Mouse (Mus musculus) T-helper 1 cell (primary cell): ENCODE measurements around the gene Ak1.

Source experiments
- in situ Hi-C: fragments of 300-600 bp; cut with MboI, MseI; formaldehyde crosslinking; loops from one replicate; pipeline ENCODE4 v1.15.1; 2025; ENCODE audit warnings: high pct_unique_total_duplicates

Gene Ak1

GRCm38 (mm10) chr2:32599409-32599808 is 22.1 kb upstream of the Ak1 start, which contains the start of gene St6galnac6:
Gene St6galnac6, plus strand, starts transcription at chr2:32599709.
- in situ Hi-C loops = no loop called here

- in situ Hi-C loops = loop anchor here (10.0 kb wide), 1 partner anchor 967 kb away; no protein-coding TSS in a partner anchor
These were observed 20.0 kb upstream of the Ak1 start for GRCm38 (mm10) chr2:32601417-32602065.

- in situ Hi-C loops = loop anchor here (10.0 kb wide), 1 partner anchor 968 kb away; no protein-coding TSS in a partner anchor
These were observed 18.9 kb upstream of the Ak1 start for GRCm38 (mm10) chr2:32602600-32603054.

DNA sequence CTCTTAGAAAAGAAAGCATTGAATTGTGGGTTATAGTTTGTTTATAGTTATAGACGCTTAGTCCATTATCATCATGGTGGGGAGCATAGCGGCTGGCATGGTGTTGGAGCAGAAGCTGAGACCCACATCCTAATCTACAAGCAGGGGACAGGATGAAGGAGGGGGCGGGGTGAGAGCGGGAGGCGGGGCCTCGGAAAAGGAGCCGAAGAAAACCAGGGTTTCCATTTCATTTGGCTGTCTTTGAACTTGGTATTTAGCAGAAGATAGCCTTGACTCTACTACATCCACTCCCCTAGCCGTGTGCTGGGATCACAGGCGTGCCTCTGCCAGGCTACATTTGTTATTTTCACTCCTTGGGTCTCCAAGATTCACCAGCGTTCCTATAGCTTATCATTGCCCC is 16.9 kb upstream of the Ak1 start:
- in situ Hi-C loops = loop anchor here (10.0 kb wide), 1 partner anchor 970 kb away; no protein-coding TSS in a partner anchor

- in situ Hi-C loops = loop anchor here (10.0 kb wide), 1 partner anchor 972 kb away; no protein-coding TSS in a partner anchor
These were observed 15.1 kb upstream of the Ak1 start for GRCm38 (mm10) chr2:32606161-32607142.

GRCm38 (mm10) chr2:32607262-32607947 is 14.2 kb upstream of the Ak1 start:
- in situ Hi-C loops = loop anchor here (10.0 kb wide), 1 partner anchor 973 kb away; no protein-coding TSS in a partner anchor

DNA sequence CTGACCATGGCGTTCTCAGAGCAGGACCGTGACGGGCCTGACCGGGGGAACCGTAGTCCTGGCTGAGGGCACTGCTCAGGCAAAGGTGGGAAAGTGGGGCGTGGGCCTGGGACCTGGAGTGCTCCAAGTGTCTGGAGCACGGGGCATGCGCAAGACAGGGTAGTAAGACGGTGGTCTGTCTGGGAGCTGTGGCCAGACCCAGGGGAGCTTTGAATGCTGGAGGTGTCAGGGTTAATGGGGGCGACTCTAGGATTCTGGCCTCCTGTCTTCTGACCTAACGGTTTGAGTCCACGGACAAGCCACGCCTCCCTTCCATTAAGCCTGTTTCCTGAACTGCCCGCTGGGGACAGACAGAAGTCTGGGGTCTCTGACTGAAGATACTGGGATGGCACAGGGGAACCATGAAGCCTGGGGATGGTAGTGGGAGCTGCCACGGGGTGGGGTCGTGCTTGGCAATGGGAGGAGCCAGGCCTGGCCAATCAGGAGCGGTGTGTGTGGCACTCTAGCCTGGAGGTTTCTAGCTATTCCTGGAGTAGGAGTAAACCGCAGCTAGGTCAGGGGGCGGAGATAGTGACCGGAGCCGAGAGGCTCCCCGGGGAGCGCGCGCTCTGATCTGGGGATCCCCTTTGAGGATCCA is 13.3 kb upstream of the Ak1 start:
- in situ Hi-C loops = loop anchor here (10.0 kb wide), 1 partner anchor 973 kb away; no protein-coding TSS in a partner anchor

DNA sequence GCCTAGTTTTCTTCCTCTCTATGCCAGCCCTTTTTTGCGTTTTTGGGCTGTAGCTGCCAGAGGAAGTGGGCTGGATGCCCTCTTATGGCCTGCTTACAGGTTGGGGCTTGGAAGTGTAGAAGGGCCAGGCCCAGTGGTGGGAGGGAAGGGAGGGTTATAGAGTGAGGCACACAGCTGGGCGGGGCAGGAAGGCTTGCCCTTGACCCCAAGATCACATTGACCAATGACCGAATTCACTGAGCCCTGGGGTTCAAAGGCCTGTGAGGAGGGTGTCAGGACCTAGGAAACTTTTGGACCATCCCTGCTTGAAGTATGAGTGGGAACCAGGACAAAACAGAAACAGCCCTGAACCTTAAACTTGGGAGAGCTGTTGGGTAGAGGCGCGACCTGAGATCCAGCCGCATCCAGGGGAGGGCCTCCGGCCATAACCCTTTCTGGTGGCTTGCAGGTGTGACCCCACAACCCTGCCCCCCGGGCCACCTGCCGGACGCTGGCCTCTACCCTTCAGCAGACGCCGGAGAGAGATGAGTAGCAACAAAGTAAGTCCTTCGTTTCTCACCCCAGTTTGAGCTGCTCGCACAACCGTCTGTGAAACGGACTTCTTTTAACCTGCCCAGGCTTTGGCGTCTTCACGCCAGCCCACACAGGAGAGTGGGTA is 12.7 kb upstream of the Ak1 start:
- in situ Hi-C loops = loop anchor here (10.0 kb wide), 1 partner anchor 974 kb away; no protein-coding TSS in a partner anchor

GRCm38 (mm10) chr2:32610610-32611229 is 10.8 kb upstream of the Ak1 start:
- in situ Hi-C loops = no loop called here

GRCm38 (mm10) chr2:32612274-32612673 is 9.3 kb upstream of the Ak1 start:
- in situ Hi-C loops = no loop called here

DNA sequence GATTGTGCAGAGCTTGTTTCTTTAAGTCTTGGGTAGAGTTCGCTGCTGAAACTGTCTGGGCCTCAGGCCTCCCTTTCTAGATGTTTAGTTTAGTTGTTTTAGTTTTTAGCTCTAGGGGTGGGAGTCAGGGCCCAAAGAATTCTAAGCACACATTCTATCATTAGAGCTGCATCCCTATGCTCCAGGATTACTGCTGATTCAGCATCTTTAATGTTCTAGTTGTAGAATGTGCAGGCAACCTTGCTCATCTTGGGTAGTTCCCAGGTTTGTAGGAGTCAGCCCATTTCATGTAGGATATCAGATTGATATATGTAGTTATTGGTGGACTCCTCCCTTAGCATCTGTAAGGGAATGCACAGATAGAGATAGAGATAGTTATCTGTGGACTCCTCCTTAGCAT is 4.4 kb upstream of the Ak1 start:
- in situ Hi-C loops = no loop called here

GRCm38 (mm10) chr2:32617601-32618000 is 4.0 kb upstream of the Ak1 start:
- in situ Hi-C loops = no loop called here

- in situ Hi-C loops = no loop called here
These were observed 3.5 kb upstream of the Ak1 start for GRCm38 (mm10) chr2:32618051-32618450.

DNA sequence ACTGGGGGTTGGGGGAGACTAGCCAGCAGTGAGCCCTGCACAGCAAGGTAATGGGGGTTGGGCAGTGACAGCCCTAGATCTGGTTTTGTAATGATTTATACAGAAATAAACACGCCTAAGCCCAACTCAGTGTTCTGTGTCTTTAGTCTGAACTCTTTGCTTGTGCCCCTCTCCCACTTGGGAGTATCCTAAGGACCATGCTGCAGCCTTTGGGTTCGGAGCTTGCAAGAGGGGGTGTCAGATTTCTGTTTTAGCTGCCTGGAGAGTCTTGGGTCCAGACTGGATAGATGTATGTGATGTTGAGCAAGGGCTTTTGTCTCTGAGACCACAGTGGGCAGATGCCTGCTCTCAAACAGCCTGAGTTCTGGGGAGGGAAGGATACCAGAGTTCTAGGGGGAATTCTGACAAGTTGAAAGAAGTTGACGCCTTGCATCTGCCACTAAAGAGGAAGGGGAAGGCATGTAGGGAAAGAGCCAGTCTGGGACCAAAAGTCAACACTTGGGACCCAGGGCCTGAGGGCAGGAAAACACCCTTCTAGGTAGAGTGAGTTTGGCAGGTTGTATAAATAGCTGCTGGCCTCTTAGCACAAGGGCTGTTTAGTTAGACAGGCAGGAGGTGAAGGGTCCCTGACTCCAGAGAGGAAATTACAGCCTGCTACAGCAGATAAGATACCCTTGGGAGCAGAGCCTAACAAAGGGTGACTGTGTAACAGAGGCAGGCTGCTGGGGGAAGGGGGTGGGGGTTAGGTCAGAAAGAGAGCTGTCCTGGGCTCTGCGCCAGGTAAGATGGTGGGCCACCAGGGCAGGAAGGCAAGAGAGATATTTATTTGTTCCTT is 659 bp upstream of the Ak1 start:
- in situ Hi-C loops = no loop called here

DNA sequence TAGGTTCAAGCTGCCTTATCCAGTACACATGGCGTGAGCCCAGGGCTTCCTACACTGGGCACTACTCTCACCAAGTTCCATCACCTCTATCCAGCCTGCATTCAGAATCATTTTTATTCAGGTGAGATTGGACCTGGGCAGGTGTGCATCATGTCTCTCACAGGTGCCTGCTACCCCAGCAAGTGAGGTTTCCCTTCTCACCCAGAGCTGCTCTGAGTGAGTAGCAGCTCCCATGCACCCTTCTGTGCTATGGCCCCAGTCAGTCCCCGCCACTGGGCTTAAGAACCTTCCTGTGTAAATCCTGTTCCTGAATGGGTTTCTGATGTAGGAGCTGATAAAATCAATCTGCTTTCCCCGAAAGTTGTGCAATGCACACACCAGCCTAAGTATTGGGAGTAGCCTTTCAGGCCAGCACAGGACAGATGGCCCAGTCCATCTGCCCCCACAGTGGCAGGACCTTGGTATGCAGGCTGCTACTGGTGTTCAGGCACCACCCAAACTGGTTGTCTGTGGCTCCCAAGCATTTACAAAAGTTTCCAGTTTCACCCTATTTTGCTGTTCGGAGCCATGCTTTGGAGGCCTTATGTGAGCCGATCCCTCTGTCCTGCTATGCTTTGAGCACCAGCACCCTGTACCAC is 2.7 kb downstream of the Ak1 start:
- in situ Hi-C loops = no loop called here

DNA sequence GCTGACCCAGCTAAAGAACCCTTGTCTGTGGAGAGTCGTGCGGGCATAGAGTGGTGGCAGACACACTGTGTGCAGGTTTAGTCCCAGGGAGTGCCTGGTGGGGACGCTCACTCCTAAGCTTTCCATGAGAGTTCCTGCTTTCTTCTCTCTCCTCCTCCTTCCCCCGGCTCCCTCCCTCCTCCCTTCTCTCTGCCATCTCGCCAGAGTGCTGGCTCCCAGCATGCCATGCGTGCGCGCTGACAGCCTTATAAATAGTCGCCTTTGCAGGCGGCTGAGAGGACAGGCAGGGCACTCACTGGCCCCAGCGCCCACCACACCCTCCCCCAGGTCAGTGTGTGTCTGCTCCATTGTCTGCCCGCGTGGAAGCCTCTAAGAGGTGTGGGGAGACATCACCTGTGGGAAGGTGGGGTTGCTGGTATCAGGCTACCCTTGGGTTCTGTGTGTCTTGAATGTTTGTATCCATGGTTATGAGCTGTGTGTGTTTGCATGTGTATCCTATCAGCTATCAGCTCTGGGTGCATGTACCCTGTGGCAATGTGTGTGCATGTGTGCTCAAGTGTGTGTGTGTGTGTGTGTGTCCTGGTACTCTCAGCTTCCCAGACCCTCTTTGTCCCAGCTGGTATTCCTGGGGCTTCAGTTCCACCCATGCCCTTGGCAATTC is 3.8 kb downstream of the Ak1 start:
- in situ Hi-C loops = no loop called here

DNA sequence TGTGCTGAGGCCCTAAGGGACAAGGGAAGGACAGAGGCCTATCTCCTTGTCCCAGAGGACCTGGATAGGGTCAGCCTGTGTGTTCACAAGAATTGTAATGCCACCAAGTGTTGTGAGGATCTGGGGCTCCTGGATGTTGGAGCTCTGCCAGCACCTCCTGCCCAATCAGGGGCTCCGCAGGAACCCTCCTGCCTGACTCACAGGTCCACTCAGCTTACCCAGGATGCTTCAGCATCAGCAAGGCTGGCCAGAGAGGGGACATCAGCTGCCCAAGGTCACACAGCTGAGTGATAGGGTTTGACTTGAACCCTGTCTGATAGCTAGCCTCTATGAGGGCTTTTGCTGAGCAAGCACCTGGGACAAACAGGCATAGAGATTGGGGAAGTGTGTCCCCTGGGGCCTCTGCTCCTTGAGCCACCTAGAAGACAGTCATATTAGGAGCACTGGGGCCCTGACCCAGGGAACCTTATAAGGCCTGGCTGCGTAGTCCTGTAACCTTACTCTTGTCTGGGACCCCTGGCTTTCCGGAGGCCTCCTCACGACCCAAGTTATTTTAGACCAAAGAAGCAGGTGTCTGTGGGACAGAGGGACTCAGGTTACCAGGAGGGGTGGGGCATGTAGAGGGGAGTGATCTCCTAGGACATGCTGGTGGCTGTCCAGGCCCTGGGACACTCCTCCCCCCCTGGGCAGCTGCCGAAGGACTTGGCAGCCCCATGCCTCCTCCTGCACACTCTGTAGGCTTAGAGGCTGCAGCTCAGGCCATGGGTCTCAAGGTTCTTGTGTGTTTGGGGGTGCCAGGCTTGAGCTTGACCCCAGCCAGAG is 4.5 kb downstream of the Ak1 start:
- in situ Hi-C loops = no loop called here
